Mouse (Mus musculus): ENCODE measurements at regions not wholly inside any gene's neighbourhood (a gene's known extent, or its start where the extent isn't known, plus 50 kb on each side); places are given as distances from the start of the nearest gene placed in this dataset.

GRCm38 (mm10) chr8:126538136-126538535 lies 55.6 kb downstream of the Irf2bp2 start:
- H3K27me3 ChIP-seq (replicated peaks; ENCODE audit: low read depth, poor library complexity, severe bottlenecking), result no peaks in the 10 kb centered on the region
- no peaks in the 10 kb centered on the region for H3K36me3 ChIP-seq (replicated peaks)
- no peaks in the 10 kb centered on the region for H3K9me3 ChIP-seq
- DNase-seq (ENCODE audit: low spot score), result peak; percentile 18
- H3K27ac ChIP-seq (replicated peaks), result peak overlapping the region; percentile 63
- H3K4me3 ChIP-seq, result peak overlapping the region; percentile 19; the same call in 1 of the 2 replicates
- WGBS, result 54% methylated on average over 3 of the region's 3 CpGs
- peaks cover 57% of the 10 kb centered on the region for H3K4me1 ChIP-seq

- Histone ChIP-seq H3K27ac (replicated peaks) (peak overlapping the region; percentile 71), H3K36me3 (replicated peaks) (no peaks in the 10 kb centered on the region), H3K9me3 (no peaks in the 10 kb centered on the region), H3K4me1 (peaks cover 52% of the 10 kb centered on the region), H3K27me3 (replicated peaks; ENCODE audit: low read depth, poor library complexity, severe bottlenecking) (peaks cover 3% of the 10 kb centered on the region), H3K4me3 (no peak overlapping the region)
- no peak for DNase-seq (ENCODE audit: low spot score)
- 30% methylated on average over 6 of the region's 6 CpGs for WGBS
Measured at GRCm38 (mm10) chr8:126536928-126537618, 56.7 kb downstream of the Irf2bp2 start.

DNA sequence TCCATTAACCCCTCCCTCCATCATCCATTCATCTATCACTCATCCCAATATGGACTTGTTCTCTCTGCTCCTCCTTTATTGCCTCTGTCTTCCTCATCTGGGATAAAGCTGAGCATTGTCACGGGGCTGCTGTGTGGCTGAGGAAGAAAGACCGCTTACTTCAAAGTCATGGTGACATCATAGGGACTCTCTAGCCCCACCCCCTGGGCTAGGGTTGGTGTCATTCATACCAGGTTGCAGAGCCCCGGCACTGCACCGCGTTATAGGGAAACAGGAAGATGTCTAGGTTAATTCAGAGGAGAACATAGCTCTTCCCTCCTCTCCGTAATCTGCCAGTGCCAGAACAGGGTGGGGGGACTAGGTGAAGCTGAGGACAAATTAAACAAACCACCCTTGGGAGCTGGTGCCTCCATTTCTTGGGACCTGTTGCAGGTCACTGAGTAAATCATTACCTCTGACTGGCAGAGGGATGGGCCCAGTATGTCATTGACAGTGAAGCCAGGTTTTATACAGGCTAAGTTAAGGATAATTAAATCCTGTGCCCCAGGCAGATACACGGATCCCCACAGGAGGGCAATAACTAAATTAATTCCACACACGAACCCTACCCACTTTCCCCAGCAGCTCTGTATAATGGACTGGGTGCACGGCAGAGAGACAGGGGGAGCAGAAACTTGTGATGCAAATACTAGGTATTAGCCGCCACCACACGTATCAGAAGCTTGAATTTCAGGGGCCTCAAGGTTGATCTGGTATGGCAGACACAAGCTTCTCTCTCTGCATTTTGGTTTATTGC lies 57.5 kb downstream of the Irf2bp2 start:
- Histone ChIP-seq H3K36me3 (replicated peaks) (no peaks in the 10 kb centered on the region), H3K4me3 (no peak overlapping the region), H3K9me3 (no peaks in the 10 kb centered on the region), H3K4me1 (peaks cover 57% of the 10 kb centered on the region), H3K27ac (replicated peaks) (peak overlapping the region; percentile 71; the same call in 1 of the 2 replicates), H3K27me3 (replicated peaks; ENCODE audit: low read depth, poor library complexity, severe bottlenecking) (peaks cover 3% of the 10 kb centered on the region)
- 39% methylated on average over 11 of the region's 11 CpGs for WGBS
- DNase-seq (ENCODE audit: low spot score), result peak; percentile 40

GRCm38 (mm10) chr8:126532284-126532974 lies 57.6 kb upstream of the Tarbp1 start:
- H3K27me3 ChIP-seq (replicated peaks; ENCODE audit: low read depth, poor library complexity, severe bottlenecking), result peaks cover 3% of the 10 kb centered on the region
- no peak overlapping the region for H3K4me3 ChIP-seq
- H3K4me1 ChIP-seq, result peaks cover 36% of the 10 kb centered on the region
- H3K36me3 ChIP-seq (replicated peaks), result no peaks in the 10 kb centered on the region
- H3K9me3 ChIP-seq, result no peaks in the 10 kb centered on the region
- DNase-seq (ENCODE audit: low spot score), result no peak
- no peak overlapping the region for H3K27ac ChIP-seq (replicated peaks)
- 45% methylated on average over 7 of the region's 7 CpGs for WGBS

GRCm38 (mm10) chr8:126531459-126531858 lies 56.6 kb upstream of the Tarbp1 start:
- Histone ChIP-seq H3K36me3 (replicated peaks) (no peaks in the 10 kb centered on the region), H3K9me3 (no peaks in the 10 kb centered on the region), H3K27ac (replicated peaks) (no peak overlapping the region; the same call in 1 of the 2 replicates), H3K4me3 (no peak overlapping the region), H3K4me1 (peaks cover 34% of the 10 kb centered on the region), H3K27me3 (replicated peaks; ENCODE audit: low read depth, poor library complexity, severe bottlenecking) (peaks cover 3% of the 10 kb centered on the region)
- DNase-seq (ENCODE audit: low spot score), result no peak
- 79% methylated on average over 7 of the region's 7 CpGs for WGBS

DNA sequence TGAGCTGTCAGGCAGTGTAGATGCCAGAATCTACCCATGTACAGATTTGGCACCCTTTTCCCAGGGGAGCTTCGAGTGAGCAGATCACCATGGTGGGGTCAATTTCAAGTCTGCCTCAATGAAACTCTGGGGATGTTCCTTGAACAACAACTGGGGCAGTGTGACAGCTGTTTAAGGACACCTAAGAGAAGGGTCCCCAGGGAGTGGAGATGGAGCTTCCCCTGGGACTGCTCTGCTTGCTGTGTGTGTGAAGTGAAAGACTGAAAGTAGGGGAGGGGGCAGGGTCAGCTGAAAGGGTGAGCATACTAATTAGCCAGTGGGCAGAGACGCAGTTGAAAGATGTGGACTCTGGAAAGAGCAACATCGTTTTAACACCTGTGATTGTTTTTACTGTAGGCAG lies 54.5 kb upstream of the Tarbp1 start:
- Histone ChIP-seq H3K4me1 (peaks cover 28% of the 10 kb centered on the region), H3K4me3 (no peak overlapping the region), H3K36me3 (replicated peaks) (no peaks in the 10 kb centered on the region), H3K27ac (replicated peaks) (no peak overlapping the region), H3K27me3 (replicated peaks; ENCODE audit: low read depth, poor library complexity, severe bottlenecking) (peaks cover 3% of the 10 kb centered on the region), H3K9me3 (no peaks in the 10 kb centered on the region)
- no peak for DNase-seq (ENCODE audit: low spot score)
- 46% methylated on average over 3 of the region's 3 CpGs for WGBS

GRCm38 (mm10) chr8:126528434-126529080 lies 53.7 kb upstream of the Tarbp1 start:
- H3K27ac ChIP-seq (replicated peaks), result no peak overlapping the region
- H3K4me3 ChIP-seq, result no peak overlapping the region
- peaks cover 3% of the 10 kb centered on the region for H3K27me3 ChIP-seq (replicated peaks; ENCODE audit: low read depth, poor library complexity, severe bottlenecking)
- DNase-seq (ENCODE audit: low spot score), result no peak
- H3K4me1 ChIP-seq, result peaks cover 28% of the 10 kb centered on the region
- WGBS, result 79% methylated on average over 9 of the region's 9 CpGs
- H3K9me3 ChIP-seq, result no peaks in the 10 kb centered on the region
- no peaks in the 10 kb centered on the region for H3K36me3 ChIP-seq (replicated peaks)

DNA sequence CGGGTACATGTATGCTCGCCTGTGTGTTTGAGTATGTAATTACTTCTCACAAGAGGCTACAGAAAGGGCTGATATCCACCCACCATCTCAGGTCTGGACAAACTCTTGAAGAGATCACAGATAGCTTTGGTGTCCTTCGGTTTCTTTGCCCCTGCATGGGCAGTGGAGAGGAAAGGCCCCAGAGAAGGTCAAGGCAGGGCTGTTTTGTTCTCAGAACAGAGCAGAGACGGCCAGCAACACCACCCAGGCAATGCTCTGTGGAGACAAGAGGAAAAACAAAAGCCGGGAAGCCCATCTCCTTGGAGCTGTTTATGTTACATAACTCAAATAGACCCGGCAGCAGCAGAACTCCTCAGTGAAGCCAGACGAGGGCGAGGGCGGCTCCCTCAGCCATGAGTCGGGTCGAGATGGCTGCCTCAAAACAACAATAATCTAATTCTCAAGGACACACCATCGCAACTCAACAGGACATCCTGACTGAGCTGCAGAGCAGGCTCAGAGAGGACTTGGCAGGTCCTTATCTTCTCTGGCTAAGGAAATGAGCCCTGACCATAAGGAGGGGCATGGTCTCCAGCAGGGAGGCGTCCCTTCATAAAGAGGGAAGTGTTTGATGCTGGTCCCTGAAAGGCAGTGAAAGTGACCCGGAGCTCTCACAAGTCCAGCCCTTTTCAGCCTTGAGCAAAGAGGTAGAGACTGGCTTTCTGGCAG lies 52.2 kb upstream of the Tarbp1 start:
- H3K9me3 ChIP-seq, result no peaks in the 10 kb centered on the region
- H3K27me3 ChIP-seq (replicated peaks; ENCODE audit: low read depth, poor library complexity, severe bottlenecking), result no peaks in the 10 kb centered on the region
- peak overlapping the region; percentile 0; the same call in 1 of the 2 replicates for H3K27ac ChIP-seq (replicated peaks)
- H3K4me1 ChIP-seq, result peaks cover 27% of the 10 kb centered on the region
- DNase-seq (ENCODE audit: low spot score), result no peak
- WGBS, result 68% methylated on average over 14 of the region's 14 CpGs
- no peaks in the 10 kb centered on the region for H3K36me3 ChIP-seq (replicated peaks)
- no peak overlapping the region for H3K4me3 ChIP-seq

DNA sequence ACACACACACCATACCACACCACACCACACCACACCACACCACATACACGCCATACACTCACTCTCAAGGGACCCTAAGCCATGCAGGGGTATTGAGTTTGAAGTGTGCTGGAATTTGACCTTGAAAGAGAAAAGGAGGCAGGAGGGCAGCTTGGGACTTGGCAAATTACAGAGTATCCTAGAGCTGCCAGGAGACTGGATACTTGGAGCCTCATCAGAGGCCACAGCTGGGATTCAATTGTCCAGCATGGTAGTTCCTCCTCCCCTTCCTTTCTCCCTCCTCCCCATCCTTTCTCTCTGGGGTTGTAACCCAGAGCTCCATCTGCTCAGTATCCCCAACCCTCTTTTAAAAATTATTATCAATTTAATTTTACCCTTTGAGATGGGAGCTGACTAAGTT lies 50.7 kb upstream of the Tarbp1 start:
- Histone ChIP-seq H3K4me3 (no peak overlapping the region), H3K4me1 (peaks cover 21% of the 10 kb centered on the region), H3K27me3 (replicated peaks; ENCODE audit: low read depth, poor library complexity, severe bottlenecking) (no peaks in the 10 kb centered on the region), H3K9me3 (no peaks in the 10 kb centered on the region), H3K27ac (replicated peaks) (no peak overlapping the region), H3K36me3 (replicated peaks) (no peaks in the 10 kb centered on the region)
- DNase-seq (ENCODE audit: low spot score), result no peak
- 86% methylated on average over 1 of the region's 1 CpGs for WGBS
